Mouse (Mus musculus): Measurements from ENCODE around the gene Usp6nl.

Gene Usp6nl

GRCm38 (mm10) chr2:6471110-6471611, 148.7 kb downstream of the Usp6nl start:
- DNase-seq (ENCODE audit: low spot score in 2 of 2), result no peak

- no peak for DNase-seq (ENCODE audit: low spot score in 2 of 2)
These were observed 151.4 kb downstream of the Usp6nl start for GRCm38 (mm10) chr2:6473829-6474228.

GRCm38 (mm10) chr2:6477884-6478283, 155.4 kb downstream of the Usp6nl start:
- no peak for DNase-seq (ENCODE audit: low spot score in 2 of 2)

- DNase-seq (ENCODE audit: low spot score in 2 of 2), result no peak
These were observed 156.0 kb downstream of the Usp6nl start for GRCm38 (mm10) chr2:6478361-6478965.

- peak in 1 of 2 experiments; percentile 23 for DNase-seq (ENCODE audit: low spot score in 2 of 2)
These were observed 156.5 kb downstream of the Usp6nl start for GRCm38 (mm10) chr2:6478966-6479391.

- DNase-seq (ENCODE audit: low spot score in 2 of 2), result no peak
These were observed 157.2 kb downstream of the Usp6nl start for GRCm38 (mm10) chr2:6479620-6480019.

- DNase-seq (ENCODE audit: low spot score in 2 of 2), result no peak
These were observed 159.5 kb downstream of the Usp6nl start for GRCm38 (mm10) chr2:6481966-6482365.

- no peak for DNase-seq (ENCODE audit: low spot score in 2 of 2)
These were observed 159.9 kb downstream of the Usp6nl start for GRCm38 (mm10) chr2:6482411-6482810.

- DNase-seq (ENCODE audit: low spot score in 2 of 2), result no peak
These were observed 160.9 kb downstream of the Usp6nl start for GRCm38 (mm10) chr2:6483081-6483992.

GRCm38 (mm10) chr2:6484179-6484578, 161.7 kb downstream of the Usp6nl start:
- no peak for DNase-seq (ENCODE audit: low spot score in 2 of 2)

- DNase-seq (ENCODE audit: low spot score in 2 of 2), result no peak
These were observed 165.4 kb downstream of the Usp6nl start for GRCm38 (mm10) chr2:6487566-6488488.

- DNase-seq (ENCODE audit: low spot score in 2 of 2), result no peak
These were observed 166.1 kb downstream of the Usp6nl start for GRCm38 (mm10) chr2:6488489-6489056.

- no peak for DNase-seq (ENCODE audit: low spot score in 2 of 2)
These were observed 167.6 kb downstream of the Usp6nl start for GRCm38 (mm10) chr2:6490076-6490475.

GRCm38 (mm10) chr2:6490870-6491269, 168.4 kb downstream of the Usp6nl start:
- no peak for DNase-seq (ENCODE audit: low spot score in 2 of 2)

GRCm38 (mm10) chr2:6493886-6494285, 171.4 kb downstream of the Usp6nl start:
- DNase-seq (ENCODE audit: low spot score in 2 of 2), result no peak
